Mouse (Mus musculus) splenic B cell, adult 2 months (primary cell): ENCODE measurements around the gene Gm13306.
"Not testable (repeated sequence)": the region's sequence is repeated elsewhere in the genome, so short reads cannot be mapped to it uniquely, and the experiment has no call there.

ENCODE experiments used
- DNase-seq: peaks from one replicate; pipeline ENCODE4 v3.0.0-alpha.2; 2011; ENCODE audit warnings: low read depth, low spot score
- H3K27me3 ChIP-seq: 2 replicates; pipeline ENCODE4 v1.6.1; 2012; ENCODE audit warnings: mild to moderate bottlenecking, low read length, moderate library complexity, mixed read lengths; ENCODE audit not compliant: control insufficient read depth, poor library complexity, insufficient read depth, severe bottlenecking
- H3K36me3 ChIP-seq: 2 replicates; pipeline ENCODE4 v1.6.1; 2012; ENCODE audit warnings: mild to moderate bottlenecking, low read length, moderate library complexity, mixed read lengths; ENCODE audit not compliant: control insufficient read depth, poor library complexity, insufficient read depth, severe bottlenecking

Gene Gm13306

DNA sequence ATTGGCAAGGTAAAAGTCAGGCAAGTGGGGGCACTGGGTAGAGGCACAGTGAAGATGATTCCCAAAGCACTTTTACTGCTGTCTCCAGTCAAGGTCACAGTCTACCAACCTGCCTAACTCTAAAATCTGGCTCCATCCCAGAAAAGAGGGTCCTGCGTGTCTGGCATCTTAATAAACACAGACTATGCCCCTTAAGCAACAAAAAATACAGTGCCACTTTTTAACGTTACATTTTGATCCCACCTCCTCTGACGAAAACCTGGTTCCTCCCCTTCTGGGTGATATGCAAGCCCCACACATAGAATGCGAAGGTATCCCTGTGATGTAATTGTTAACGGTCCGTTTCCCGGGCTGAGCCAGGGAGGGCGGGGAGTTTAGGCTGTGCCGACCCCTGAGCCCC is at the start of gene Gm13306:
TSS of gene Gm13306 (plus strand) at position 301 of the 400 bp plus-strand sequence.
- not testable (repeated sequence) for H3K27me3 ChIP-seq, DNase-seq, H3K36me3 ChIP-seq

DNA sequence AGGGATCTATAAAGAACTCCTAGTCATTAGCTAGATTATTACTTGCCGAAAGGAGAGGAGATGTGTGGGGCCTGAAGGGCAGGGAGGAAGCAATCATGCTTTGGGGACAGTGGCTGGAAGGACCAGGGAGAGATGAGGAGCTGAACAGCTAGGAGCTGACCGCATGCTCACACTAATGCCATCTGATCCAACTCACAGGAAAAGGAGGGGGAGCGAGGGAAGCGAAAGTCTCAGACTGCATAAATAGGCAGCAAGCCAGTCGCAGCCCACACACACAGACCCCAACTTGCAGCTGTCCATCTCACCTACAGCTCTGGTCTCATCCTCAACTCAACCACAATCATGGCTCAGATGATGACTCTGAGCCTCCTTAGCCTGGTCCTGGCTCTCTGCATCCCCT is 38.7 kb upstream of the Gm13306 start, which contains the start of gene Gm13304:
TSS of gene Gm13304 (plus strand) at position 301 of the 400 bp plus-strand sequence.
- DNase-seq, H3K36me3 ChIP-seq, H3K27me3 ChIP-seq: not testable (repeated sequence)

DNA sequence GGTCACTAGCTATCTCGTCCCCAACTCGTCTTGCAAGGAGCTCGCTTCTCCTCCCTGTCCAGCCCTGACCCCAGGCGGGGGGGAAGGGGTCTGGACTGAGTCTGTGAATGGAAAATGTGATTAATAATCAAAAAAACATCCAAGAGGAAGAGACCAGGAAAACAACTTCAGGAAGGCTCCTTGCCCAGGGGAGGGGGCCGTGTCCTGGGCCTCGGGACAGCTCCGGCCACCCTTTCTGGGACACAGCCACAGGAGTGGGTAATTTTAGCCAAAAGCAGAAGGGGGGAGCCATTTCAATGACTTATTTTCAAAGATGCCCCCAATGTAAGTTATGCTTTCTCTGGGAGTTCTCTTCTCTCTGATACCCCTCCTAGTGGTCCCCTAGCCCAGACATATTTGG is 15.3 kb downstream of the Gm13306 start, which contains the start of gene Gm13305:
TSS of gene Gm13305 (minus strand) at position 101 of the 400 bp plus-strand sequence.
- not testable (repeated sequence) for H3K27me3 ChIP-seq, DNase-seq, H3K36me3 ChIP-seq

DNA sequence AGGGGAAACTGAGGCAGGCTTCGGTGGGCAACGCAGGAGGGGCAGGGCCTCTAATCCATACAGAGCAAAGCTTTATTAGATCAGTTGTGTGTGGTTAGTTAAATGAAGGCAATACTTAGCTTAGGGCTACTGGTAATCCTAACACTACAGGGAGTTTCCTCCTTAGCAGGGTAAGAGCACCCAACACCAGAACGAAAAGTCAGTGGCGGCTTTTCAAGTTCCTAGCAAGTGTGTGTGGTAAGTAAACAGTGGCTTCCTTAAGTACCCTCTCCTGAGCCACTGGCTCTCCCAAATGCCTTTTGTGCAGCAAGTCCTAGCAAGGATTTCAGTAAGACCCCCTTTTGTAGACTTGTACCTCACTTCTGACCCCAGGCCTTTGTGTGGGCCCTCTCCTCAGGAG is 25.0 kb downstream of the Gm13306 start:
- H3K27me3 ChIP-seq, H3K36me3 ChIP-seq, DNase-seq: not testable (repeated sequence)

DNA sequence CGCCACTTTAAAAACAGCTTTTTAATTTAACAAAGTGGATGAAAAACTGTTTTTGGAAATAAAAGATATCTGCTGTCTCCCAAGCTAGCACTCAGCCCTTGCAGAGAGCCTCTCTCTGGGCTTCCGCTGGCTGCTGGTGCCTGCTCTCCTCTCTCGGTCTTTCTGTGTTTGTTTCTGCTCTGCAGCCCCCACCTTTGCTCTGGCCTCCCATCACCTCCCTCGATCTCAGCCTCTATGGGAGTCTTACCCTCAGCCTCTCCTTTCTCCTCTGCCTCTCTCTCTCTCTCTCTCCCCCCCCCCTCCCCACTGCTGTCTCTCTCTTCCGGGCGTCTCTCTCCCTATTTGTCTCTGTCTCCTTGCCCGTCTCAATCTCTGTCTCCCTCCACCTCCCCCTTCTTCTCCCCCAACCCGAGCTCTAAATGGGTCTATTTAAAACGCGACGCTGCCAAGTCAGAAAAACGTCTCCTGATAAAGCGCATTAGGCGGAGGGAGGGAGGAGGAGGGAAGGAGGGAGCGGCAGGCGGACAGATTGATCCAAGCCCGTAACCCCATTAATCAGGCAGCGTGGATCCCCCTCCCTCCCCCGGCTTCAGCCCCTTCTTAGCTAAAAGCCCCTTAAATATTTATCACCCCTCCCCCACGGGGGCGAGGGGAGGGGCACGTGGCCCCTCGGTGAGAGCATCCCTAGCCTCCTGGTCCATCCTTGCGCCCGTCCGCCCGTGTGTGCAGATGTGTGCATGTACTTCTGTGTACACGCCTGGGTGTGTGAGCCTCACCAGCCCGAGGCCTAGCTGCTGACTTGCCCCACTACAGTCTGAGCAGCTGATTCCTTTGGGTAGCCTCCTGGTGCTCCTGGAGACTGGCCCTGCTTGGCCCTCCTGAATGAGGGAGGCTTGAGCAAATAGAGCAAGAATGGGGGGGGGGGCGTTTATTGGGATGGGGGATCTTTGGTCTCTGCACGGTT is 30.3 kb downstream of the Gm13306 start:
- H3K36me3 ChIP-seq, H3K27me3 ChIP-seq, DNase-seq: not testable (repeated sequence)

DNA sequence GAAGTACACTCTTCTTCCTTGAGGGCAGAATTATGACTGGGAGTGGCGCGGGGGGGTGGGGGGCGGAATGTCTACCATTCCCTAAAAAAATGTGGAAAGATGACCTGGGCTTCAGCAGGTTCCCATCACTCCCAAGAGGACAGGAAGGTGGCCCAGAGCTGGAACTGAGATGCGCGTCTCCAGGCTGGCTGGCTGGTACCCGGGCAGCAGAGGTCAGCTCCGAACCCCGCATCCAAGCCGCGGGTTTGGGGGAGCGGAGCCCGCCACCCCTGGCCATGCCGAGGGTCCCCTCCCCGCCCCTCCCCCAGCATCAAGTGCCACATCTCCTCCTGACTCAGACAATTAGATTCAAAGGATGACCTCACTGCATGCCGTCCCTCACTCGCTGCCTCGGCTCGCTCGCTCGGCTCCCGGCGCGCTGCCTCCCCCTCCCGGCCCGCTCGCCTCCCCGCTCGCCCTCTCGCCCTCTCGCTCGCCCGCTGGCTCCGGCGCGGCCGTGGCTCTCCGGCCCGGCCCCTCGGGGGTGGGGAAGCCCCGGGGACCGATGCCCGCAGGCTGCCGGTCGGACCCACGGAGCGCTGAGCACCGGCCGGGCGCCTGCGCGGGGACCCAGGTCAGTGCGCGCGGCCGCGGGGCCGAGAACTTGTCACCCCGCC is 31.2 kb downstream of the Gm13306 start:
- not testable (repeated sequence) for H3K27me3 ChIP-seq, DNase-seq, H3K36me3 ChIP-seq

DNA sequence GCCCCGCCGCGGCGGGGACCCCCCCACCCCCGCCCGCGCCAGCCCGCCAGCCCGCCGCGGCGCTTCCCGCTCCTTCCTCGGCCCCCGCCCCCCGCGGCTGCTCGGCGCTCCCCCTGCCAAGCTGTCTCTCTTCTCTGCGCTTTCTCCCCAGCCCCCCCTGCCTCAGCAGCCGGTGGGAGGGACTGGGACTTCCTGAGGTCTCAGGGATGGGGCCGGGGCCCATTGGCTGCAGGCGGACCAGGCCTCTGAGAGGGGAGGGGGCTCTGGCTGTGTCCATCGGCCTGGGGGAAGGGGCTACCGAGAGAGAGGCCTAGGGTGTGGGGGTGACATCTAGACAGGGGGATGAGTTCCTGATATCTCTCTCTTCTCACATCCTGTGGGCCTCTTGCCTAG is 31.7 kb downstream of the Gm13306 start:
- H3K27me3 ChIP-seq, H3K36me3 ChIP-seq, DNase-seq: not testable (repeated sequence)
